Mouse (Mus musculus) c-Kit-negative CD71-positive TER-119-positive erythroid progenitor cells, embryonic 14.5 days (primary cell): ENCODE measurements around the gene Thap8.

Experiments
- DNase-seq: peaks from one replicate; pipeline ENCODE4 v3.0.0-alpha.2; 2013; ENCODE audit warnings: low read depth, low spot score

The Thap8 gene

GRCm38 (mm10) chr7:30286701-30287410, 7.0 kb downstream of the Thap8 start:
- DNase-seq: no peak

- no peak for DNase-seq
Observed at GRCm38 (mm10) chr7:30288046-30288445, 8.2 kb downstream of the Thap8 start.

GRCm38 (mm10) chr7:30289071-30289713, 9.3 kb downstream of the Thap8 start:
- DNase-seq: no peak

- DNase-seq: no peak
Observed at GRCm38 (mm10) chr7:30289714-30290399, 10.0 kb downstream of the Thap8 start.

- DNase-seq: no peak
Observed at GRCm38 (mm10) chr7:30291215-30292131, 11.6 kb downstream of the Thap8 start, which contains the start of gene Clip3. Gene Clip3, plus strand, starts transcription at chr7:30291728.

GRCm38 (mm10) chr7:30293795-30294194, 13.9 kb downstream of the Thap8 start:
- no peak for DNase-seq

GRCm38 (mm10) chr7:30294296-30294695, 14.4 kb downstream of the Thap8 start:
- DNase-seq: no peak

- no peak for DNase-seq
Observed at GRCm38 (mm10) chr7:30295103-30295502, 15.2 kb downstream of the Thap8 start.

- DNase-seq: no peak
Observed at GRCm38 (mm10) chr7:30296816-30297215, 16.9 kb downstream of the Thap8 start.

- DNase-seq: no peak
Observed at GRCm38 (mm10) chr7:30297266-30297665, 17.4 kb downstream of the Thap8 start.

- peak; percentile 47 for DNase-seq
Observed at GRCm38 (mm10) chr7:30300914-30301313, 21.0 kb downstream of the Thap8 start.

- no peak for DNase-seq
Observed at GRCm38 (mm10) chr7:30306083-30306779, 26.3 kb downstream of the Thap8 start.

GRCm38 (mm10) chr7:30308076-30309005, 28.4 kb downstream of the Thap8 start, which contains the start of gene Alkbh6:
Gene Alkbh6, plus strand, starts transcription at chr7:30308717.
- peak; percentile 65 for DNase-seq

- DNase-seq: no peak
Observed at GRCm38 (mm10) chr7:30309395-30310129, 29.7 kb downstream of the Thap8 start.

- no peak for DNase-seq
Observed at GRCm38 (mm10) chr7:30310136-30310535, 30.2 kb downstream of the Thap8 start.

GRCm38 (mm10) chr7:30313666-30314320, 33.9 kb downstream of the Thap8 start:
- DNase-seq: no peak

- no peak for DNase-seq
Observed at GRCm38 (mm10) chr7:30314721-30315155, 34.8 kb downstream of the Thap8 start, which contains the start of gene Syne4. Gene Syne4, plus strand, starts transcription at chr7:30314807.
